Mouse (Mus musculus): Measurements from ENCODE around the gene Tceanc2.

Tceanc2 gene

GRCm38 (mm10) chr4:107178182-107178829 lies 610 bp downstream of the Tceanc2 start, which contains the start of gene Tmem59:
Tmem59 (plus strand) TSS chr4:107178399.
- DNase-seq, result peak; percentile 97

GRCm38 (mm10) chr4:107177506-107177905 lies 1.4 kb downstream of the Tceanc2 start:
- DNase-seq, result no peak

DNA sequence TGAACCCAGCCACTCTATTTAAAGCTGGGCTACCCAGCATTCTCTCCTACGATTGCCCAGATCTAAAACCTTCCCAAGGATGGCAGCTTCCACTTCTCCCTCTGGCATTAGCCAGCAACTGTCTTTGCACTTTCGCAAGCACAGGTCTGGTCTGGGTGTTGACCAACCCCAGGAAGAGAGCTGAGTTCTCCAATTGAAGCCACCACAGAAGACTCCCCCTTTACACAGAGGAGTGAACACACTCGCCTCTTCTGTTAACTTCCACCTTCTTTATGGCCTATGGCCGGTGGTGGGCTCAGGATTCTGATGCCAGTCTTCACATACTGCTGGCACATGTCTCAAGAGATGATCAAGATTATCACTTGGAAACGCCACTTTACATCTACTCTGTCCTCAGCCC lies 11.1 kb downstream of the Tceanc2 start:
- no peak for DNase-seq

DNA sequence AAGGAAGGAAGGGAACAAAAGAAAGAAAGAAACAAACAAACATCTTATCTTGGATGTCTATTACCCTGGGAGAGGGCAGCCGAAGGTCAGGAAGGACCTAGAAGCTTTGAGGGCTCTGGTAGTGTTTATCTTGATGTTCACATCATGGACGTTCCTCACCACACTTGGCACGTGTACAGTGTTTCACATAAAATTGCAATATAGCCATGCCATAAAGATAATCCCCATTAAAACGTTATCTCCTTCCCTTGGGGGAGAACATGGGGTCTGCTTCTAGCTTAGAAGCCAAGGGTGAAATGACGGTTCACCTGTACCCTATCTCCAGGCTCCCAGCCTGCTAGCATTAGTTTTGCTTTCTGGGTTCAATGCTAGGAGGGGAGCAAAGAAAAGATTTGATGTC lies 12.2 kb downstream of the Tceanc2 start:
- DNase-seq, result no peak

GRCm38 (mm10) chr4:107163756-107164587 lies 14.9 kb downstream of the Tceanc2 start:
- peak; percentile 73 for DNase-seq

DNA sequence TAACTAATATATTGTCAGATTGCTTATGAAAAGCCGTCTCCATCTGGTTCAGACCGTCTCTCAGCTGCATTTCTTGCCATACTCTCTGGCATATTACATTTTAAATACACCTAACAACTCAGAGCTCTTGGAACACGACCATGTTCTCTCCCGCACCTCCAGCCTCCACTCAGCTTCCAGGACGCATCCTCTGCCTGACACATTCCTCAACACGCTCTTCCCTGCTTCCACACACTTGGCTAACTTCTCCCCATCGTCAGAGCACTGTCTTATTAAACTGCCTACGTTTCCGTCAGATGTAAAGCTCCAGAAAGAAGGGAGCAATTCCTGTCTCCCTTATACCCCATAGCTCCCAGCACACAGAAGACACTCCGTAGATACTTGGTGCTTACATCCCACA lies 15.6 kb downstream of the Tceanc2 start:
- no peak for DNase-seq

DNA sequence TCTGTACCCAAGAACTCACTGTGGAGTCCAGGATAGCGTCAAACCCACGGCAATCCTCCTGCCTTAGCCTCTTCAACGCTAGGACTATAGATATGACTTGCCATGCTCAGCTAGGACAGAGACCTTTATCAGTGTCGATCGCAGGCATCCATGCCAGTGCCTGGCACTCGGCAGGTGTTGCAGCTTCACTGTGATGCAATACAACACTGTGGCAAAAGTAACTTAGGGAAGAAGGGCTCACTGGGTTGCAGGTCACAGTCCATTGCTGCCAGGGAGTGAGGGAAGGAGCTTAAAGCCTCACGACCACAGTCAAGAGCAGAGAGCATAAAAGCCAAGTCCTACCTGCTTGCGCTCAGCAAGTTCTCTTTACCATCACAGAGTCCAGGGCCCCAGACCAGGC lies 18.7 kb downstream of the Tceanc2 start:
- no peak for DNase-seq

- no peak for DNase-seq
Measured at GRCm38 (mm10) chr4:107159166-107159773, 19.6 kb downstream of the Tceanc2 start.

GRCm38 (mm10) chr4:107156983-107157401 lies 21.9 kb downstream of the Tceanc2 start:
- no peak for DNase-seq

GRCm38 (mm10) chr4:107152571-107152970 lies 26.3 kb downstream of the Tceanc2 start:
- DNase-seq, result no peak

GRCm38 (mm10) chr4:107150991-107151390 lies 27.9 kb downstream of the Tceanc2 start:
- DNase-seq, result no peak

GRCm38 (mm10) chr4:107143511-107143910 lies 35.4 kb downstream of the Tceanc2 start:
- no peak for DNase-seq

DNA sequence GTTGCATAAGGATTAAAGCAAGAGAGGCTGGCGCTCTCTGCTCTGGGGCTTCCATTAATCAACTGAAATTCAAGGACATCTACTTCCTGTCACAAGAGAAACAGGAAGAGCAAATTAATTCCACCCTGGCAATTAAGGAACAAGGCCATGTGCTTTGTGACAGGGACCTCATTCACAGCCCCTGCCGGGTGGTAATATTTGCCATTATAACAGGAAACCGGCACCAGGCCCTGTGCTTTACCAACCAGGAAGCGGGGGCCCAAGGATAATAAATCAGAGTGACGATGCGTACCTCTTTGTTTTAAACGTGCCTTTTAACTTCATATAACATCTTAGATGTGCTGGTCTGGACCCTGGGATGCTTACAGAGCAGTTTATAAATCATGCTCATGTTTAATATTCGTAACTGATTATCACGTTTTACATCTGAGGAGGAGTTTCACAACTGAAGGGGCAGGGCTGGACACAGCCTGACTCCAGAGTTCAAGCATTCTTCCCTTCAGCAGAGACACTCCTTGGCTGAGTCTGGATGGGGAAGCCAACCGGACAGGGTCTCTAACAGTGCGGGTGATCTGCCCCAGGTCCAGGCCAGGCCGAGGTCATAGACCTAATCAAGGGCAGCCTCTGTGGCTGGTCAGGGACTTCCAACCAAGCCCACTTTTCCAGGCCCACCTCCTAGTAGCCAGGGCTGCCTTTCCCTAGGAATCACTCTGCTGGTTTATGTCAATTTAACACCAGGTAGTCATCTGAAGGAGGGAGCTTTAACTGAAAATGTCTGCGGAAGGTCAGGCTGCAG lies 38.9 kb downstream of the Tceanc2 start:
- DNase-seq, result no peak

GRCm38 (mm10) chr4:107138948-107139835 lies 39.7 kb downstream of the Tceanc2 start:
- DNase-seq, result no peak

- no peak for DNase-seq
Measured at GRCm38 (mm10) chr4:107136531-107136930, 42.4 kb downstream of the Tceanc2 start.

DNA sequence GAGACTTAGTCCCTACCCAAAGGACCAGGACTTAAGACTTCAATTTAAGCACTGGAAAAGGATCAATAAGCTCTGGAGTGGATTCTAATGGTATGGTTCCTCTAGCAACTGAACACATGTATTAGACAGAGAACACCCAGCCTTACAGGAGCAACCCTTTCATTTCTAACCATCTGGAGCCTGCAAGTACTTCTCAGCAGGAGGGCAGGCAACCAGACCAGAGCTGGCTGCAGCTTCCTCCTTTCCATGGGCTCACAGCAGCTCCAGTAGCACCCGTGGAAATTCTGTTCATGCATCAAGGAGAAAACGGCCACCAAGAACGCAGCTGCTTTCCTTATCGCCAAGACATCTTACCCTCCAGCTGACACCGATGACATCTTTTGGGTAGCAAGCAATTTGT lies 43.3 kb downstream of the Tceanc2 start:
- DNase-seq, result no peak

DNA sequence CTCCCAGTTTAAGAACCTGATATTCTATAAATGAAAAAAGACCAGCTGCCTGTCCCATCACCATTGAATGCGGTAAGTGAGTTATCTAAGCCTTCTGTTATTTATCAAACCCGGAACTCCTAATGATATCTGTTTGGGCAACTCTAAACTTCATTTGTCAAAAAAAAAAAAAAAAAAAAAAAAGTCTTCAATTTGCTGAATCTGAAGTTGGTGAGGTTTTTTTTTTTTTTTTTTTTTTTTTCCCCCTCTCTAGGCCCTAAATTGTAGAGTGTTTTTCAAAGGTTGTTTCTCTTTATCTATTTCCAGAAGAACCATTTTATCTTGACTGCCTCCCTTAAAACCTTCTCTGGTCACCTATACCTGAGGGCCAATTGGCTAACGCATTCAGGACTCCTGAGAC lies 44.0 kb downstream of the Tceanc2 start:
- DNase-seq, result no peak

- DNase-seq, result peak; percentile 80
Measured at GRCm38 (mm10) chr4:107130534-107130933, 48.4 kb downstream of the Tceanc2 start.

DNA sequence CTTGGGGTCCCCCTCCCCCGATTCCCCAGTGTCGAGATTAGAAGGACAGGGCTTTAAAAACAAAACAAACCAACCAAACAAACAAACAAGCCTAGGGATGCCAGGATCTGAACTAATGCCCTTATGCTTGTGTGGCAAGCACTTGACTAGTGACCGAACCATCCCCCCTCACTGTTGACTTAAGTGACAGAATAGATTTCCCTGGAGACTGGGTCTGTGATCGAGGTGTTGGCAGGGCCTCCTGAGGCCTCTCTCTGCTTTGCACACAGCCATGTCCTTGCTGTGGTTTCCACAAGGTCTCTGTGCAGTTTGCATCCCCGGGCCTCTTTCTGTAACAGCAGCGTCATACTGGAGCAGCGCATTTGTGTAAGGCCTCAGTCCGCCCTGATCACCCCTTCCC lies 49.5 kb downstream of the Tceanc2 start:
- no peak for DNase-seq

DNA sequence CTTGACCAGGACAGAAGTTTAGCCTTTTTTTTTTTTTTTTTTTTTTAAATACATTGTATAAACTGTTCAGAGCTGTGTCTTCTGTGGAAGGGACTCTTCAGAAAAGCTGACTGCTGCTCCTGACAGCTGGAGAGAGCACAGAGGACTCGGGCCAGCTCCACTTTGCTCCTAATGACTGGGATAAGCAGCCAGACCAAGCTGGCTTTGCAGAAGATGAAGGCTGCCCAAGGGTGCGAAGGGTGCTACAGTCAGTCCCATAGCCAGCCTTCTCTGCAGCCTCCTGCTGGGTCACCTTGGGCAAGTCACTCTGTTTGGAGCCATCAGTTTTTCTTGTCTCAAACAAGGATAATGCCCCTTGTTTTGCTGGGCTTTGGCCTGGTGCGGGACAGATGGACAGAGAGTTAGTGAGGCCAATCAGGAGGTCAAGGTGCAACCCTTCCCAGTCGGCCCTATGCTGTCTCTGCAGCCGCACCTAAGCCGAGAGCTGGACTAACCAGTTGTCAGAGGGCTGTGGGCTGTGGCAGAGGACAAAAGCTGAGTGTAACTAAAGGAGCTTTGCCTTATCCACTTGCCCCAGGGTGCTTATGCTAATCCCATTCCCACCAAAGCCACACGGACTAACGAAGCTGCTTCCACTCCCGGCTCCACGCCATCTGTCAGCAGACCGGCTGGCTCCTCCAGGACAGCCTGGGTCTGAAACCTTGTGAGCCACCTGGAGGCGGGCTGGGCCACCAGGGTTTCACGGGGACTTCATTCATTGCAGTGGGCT lies 50.8 kb downstream of the Tceanc2 start:
- peak; percentile 24 for DNase-seq

- no peak for DNase-seq
Measured at GRCm38 (mm10) chr4:107126891-107127524, 51.9 kb downstream of the Tceanc2 start.
